Mouse (Mus musculus) monocyte, adult 59 days (primary cell): ENCODE data around the gene Tspyl4. TPM values are rescaled to one million over a fixed set of nuclear protein-coding genes. Genes with fewer than 3 reads are reported as not detected.

Experiments used
- total RNA-seq, 2 experiments: library from RNA; stranded (reverse); gene quantifications; one replicate each; pipeline ENCODE4 v1.2.4; 2023

Tspyl4 gene
- 1 to 10 TPM; 5.8 to 6.0 TPM for total RNA-seq

GRCm38 (mm10) chr10:34297299-34297979, at the start of gene Tspyl4:
Gene Tspyl4 (plus strand): TSS chr10:34297442.

GRCm38 (mm10) chr10:34281962-34282388, 15.3 kb upstream of the Tspyl4 start, which contains the start of gene Tspyl1:
Gene Tspyl1 (plus strand): TSS chr10:34282190.

Other genes starting within 250 kb of the Tspyl4 start
- gene Calhm5, start 200.9 kb upstream of the Tspyl4 start, total RNA-seq: not detected
- 10 to 100 TPM; 47.4 to 48.8 TPM for gene Calhm6, start 169.5 kb upstream of the Tspyl4 start, total RNA-seq
- gene Dse, start 89.7 kb upstream of the Tspyl4 start, total RNA-seq: 10 to 100 TPM; 90.4 to 92.9 TPM
- gene Tspyl1, start 15.3 kb upstream of the Tspyl4 start, total RNA-seq: 10 to 100 TPM; 81.2 to 82.3 TPM
- gene Col10a1, start 92.5 kb downstream of the Tspyl4 start, total RNA-seq: not detected
- 10 to 100 TPM; 23.7 to 25.8 TPM for gene Nt5dc1, start 121.1 kb downstream of the Tspyl4 start, total RNA-seq
- gene Frk, start 186.0 kb downstream of the Tspyl4 start, total RNA-seq: not detected